9 mouse cellular contexts compared by ENCODE assay signal in genomic region chr19:5473720-5474119, GRCm38 (mm10). TPM values are rescaled to one million over a fixed set of nuclear protein-coding genes. Genes with fewer than 3 reads are reported as not detected.
DNase-seq lines count a peak whose midpoint lies in the region; ATAC-seq and TF ChIP-seq lines count a peak whose summit lies in the region.
"Had no signal": no experiment of that assay in that cellular context is flagged by ENCODE, and none has a peak within 500 bp of the region (broad histone marks: within the 10 kb centered on the region; RNA-seq: fewer than 3 reads in every experiment).

Gene Efemp2, plus strand, starts transcription at chr19:5473954.

- peak within 1 kb of the TSS; percentile 86 for H3K9ac ChIP-seq in embryonic facial prominence, embryonic 11.5 days (replicated peaks; ENCODE audit: low read length)
- H3K9ac ChIP-seq in limb, embryonic 15.5 days: peak within 1 kb of the TSS; percentile 68
- H3K9ac ChIP-seq in midbrain, embryonic 15.5 days: peak within 1 kb of the TSS; percentile 51
- H3K9ac ChIP-seq in stomach, postnatal 0 days (ENCODE audit: low read length): peak within 1 kb of the TSS; percentile 76

- H3K4me1 ChIP-seq in embryonic facial prominence, embryonic 11.5 days (ENCODE audit: control insufficient read depth, insufficient read depth, low read length): no peaks in the 10 kb centered on the region
- peaks cover 18% of the 10 kb centered on the region for H3K4me1 ChIP-seq in limb, embryonic 15.5 days
- H3K4me1 ChIP-seq in midbrain, embryonic 15.5 days: peaks cover 23% of the 10 kb centered on the region
- no peaks in the 10 kb centered on the region; the same call in 1 of the 2 replicates for H3K4me1 ChIP-seq in stomach, postnatal 0 days (replicated peaks; ENCODE audit: control insufficient read depth, insufficient read depth)

- WGBS in embryonic facial prominence, embryonic 11.5 days: 1% methylated on average over 22 of the region's 22 CpGs
- under 1% methylated on average over 22 of the region's 22 CpGs for WGBS in limb, embryonic 15.5 days
- 2% methylated on average over 22 of the region's 22 CpGs for WGBS in midbrain, embryonic 15.5 days
- WGBS in stomach, postnatal 0 days: 3% methylated on average over 22 of the region's 22 CpGs

- peak; percentile 27 for TF ChIP-seq CTCF in stomach, postnatal 0 days (IDR thresholded peaks at IDR 0.05; ENCODE audit: low read depth)

- peak within 1 kb of the TSS; percentile 79 for H3K4me2 ChIP-seq in embryonic facial prominence, embryonic 11.5 days (ENCODE audit: low read depth, low read length)
- H3K4me2 ChIP-seq in limb, embryonic 15.5 days: peak within 1 kb of the TSS; percentile 83
- peak within 1 kb of the TSS; percentile 87 for H3K4me2 ChIP-seq in midbrain, embryonic 15.5 days
- H3K4me2 ChIP-seq in stomach, postnatal 0 days (replicated peaks; ENCODE audit: low read depth): peak within 1 kb of the TSS; percentile 91

- H3K36me3 ChIP-seq in embryonic facial prominence, embryonic 11.5 days (replicated peaks; ENCODE audit: control insufficient read depth, insufficient read depth, low read depth, low read length): no peaks in the 10 kb centered on the region
- peaks cover 14% of the 10 kb centered on the region for H3K36me3 ChIP-seq in limb, embryonic 15.5 days
- no peaks in the 10 kb centered on the region for H3K36me3 ChIP-seq in midbrain, embryonic 15.5 days (replicated peaks)
- H3K36me3 ChIP-seq in stomach, postnatal 0 days (ENCODE audit: control insufficient read depth, insufficient read depth, low read length): no peaks in the 10 kb centered on the region

- no peaks in the 10 kb centered on the region for H3K27me3 ChIP-seq in embryonic facial prominence, embryonic 11.5 days (ENCODE audit: control insufficient read depth, insufficient read depth, low read length)
- H3K27me3 ChIP-seq in limb, embryonic 15.5 days: no peaks in the 10 kb centered on the region
- no peaks in the 10 kb centered on the region for H3K27me3 ChIP-seq in midbrain, embryonic 15.5 days (replicated peaks)
- H3K27me3 ChIP-seq in stomach, postnatal 0 days (ENCODE audit: control insufficient read depth, insufficient read depth, low read length): no peaks in the 10 kb centered on the region
- H3K27me3 ChIP-seq: CH12.LX had no signal

- DNase-seq in frontal cortex, adult 2 months (ENCODE audit: extremely low spot score in 1 of 2, low spot score in 1 of 2): peak in 1 of 2 experiments; percentile 70
- DNase-seq in embryonic facial prominence, embryonic 11.5 days (ENCODE audit: low spot score): peak; percentile 83
- DNase-seq in heart, adult 8-10 months (ENCODE audit: low spot score): peak; percentile 85
- DNase-seq in kidney, adult 8-10 months: peak; percentile 72 to 78
- peak; percentile 82 for DNase-seq in stomach, postnatal 0 days (ENCODE audit: low spot score)

- H3K27ac ChIP-seq in embryonic facial prominence, embryonic 11.5 days (replicated peaks; ENCODE audit: low read depth, low read length): peak within 1 kb of the TSS; percentile 82
- H3K27ac ChIP-seq in limb, embryonic 15.5 days: peak within 1 kb of the TSS; percentile 90
- H3K27ac ChIP-seq in midbrain, embryonic 15.5 days: peak within 1 kb of the TSS; percentile 53
- peak within 1 kb of the TSS; percentile 82 for H3K27ac ChIP-seq in stomach, postnatal 0 days (replicated peaks)

- peak within 1 kb of the TSS; percentile 67 for H3K4me3 ChIP-seq in embryonic facial prominence, embryonic 11.5 days (ENCODE audit: low read depth, low read length)
- peak within 1 kb of the TSS; percentile 61 for H3K4me3 ChIP-seq in limb, embryonic 15.5 days
- peak within 1 kb of the TSS; percentile 51 for H3K4me3 ChIP-seq in midbrain, embryonic 15.5 days
- H3K4me3 ChIP-seq in stomach, postnatal 0 days (ENCODE audit: low read depth, low read length): peak within 1 kb of the TSS; percentile 63

- TF ChIP-seq EP300 in stomach, postnatal 0 days (optimal IDR thresholded peaks at IDR 0.05): no peak

- no peak for ATAC-seq in frontal cortex, adult (ENCODE audit: low TSS enrichment)
- ATAC-seq in embryonic facial prominence, embryonic 11.5 days (replicated peaks; ENCODE audit: insufficient number of reproducible peaks, low FRiP score, low TSS enrichment, low read depth): peak; percentile 41; the same call in 1 of the 2 replicates
- ATAC-seq in limb, embryonic 15.5 days (ENCODE audit: insufficient number of reproducible peaks, low FRiP score, low TSS enrichment, low read depth): peak; percentile 67
- ATAC-seq in midbrain, embryonic 15.5 days (replicated peaks): peak; percentile 55; the same call in 1 of the 2 replicates
- peak; percentile 57; the same call in 1 of the 2 replicates for ATAC-seq in stomach, postnatal 0 days (ENCODE audit: low FRiP score, low TSS enrichment)

- no peaks in the 10 kb centered on the region for H3K9me3 ChIP-seq in embryonic facial prominence, embryonic 11.5 days (replicated peaks; ENCODE audit: control insufficient read depth, low read length)
- no peaks in the 10 kb centered on the region for H3K9me3 ChIP-seq in limb, embryonic 15.5 days
- H3K9me3 ChIP-seq in midbrain, embryonic 15.5 days: no peaks in the 10 kb centered on the region
- no peaks in the 10 kb centered on the region for H3K9me3 ChIP-seq in stomach, postnatal 0 days (ENCODE audit: control insufficient read depth, low read length)

RNA-seq across cellular contexts. Expression of gene Efemp2, which starts in this region (rescaled TPM):
- polyA plus RNA-seq in frontal cortex, adult 2 months (2012; rRNA removed): 36.5 and 37.4 TPM in 2 replicates
- polyA plus RNA-seq in embryonic facial prominence, embryonic 11.5 days (2014; fragmentation: Nextera tagmentation; extraction: Ambion mirVana): 80.9 and 91.9 TPM in 2 replicates
- total RNA-seq in heart, adult 8-10 months (2022): 10 to 100 TPM in 2 of 4 experiments, 1 to 10 TPM in 2; 6.5 to 11.2 (median 9.5) TPM
- 221 and 223 TPM in 2 replicates for polyA plus RNA-seq in limb, embryonic 15.5 days (2015; fragmentation: Nextera tagmentation; extraction: Ambion mirVana)
- polyA plus RNA-seq in midbrain, embryonic 15.5 days (2015; fragmentation: Nextera tagmentation; extraction: Ambion mirVana): 41.3 and 45.9 TPM in 2 replicates
- 59.7 and 67.0 TPM in 2 replicates for polyA plus RNA-seq in stomach, postnatal 0 days (2015; fragmentation: Nextera tagmentation; extraction: Ambion mirVana)
